Mouse (Mus musculus) WW6 (cell line): Measurements from ENCODE around the gene Fscn2.

ENCODE experiments used
- DNase-seq: peaks from one replicate; pipeline ENCODE4 v3.0.0-alpha.2; 2013; ENCODE audit warnings: low read depth, low spot score

Fscn2 gene

GRCm38 (mm10) chr11:120360062-120360461, 1.3 kb upstream of the Fscn2 start:
- DNase-seq = no peak

- no peak for DNase-seq
These were observed 579 bp upstream of the Fscn2 start for GRCm38 (mm10) chr11:120360755-120361154.

- no peak for DNase-seq
These were observed 1.6 kb downstream of the Fscn2 start for GRCm38 (mm10) chr11:120362891-120363290.

- no peak for DNase-seq
These were observed 5.2 kb downstream of the Fscn2 start for GRCm38 (mm10) chr11:120366443-120367027.

GRCm38 (mm10) chr11:120369656-120370055, 8.3 kb downstream of the Fscn2 start:
- no peak for DNase-seq

GRCm38 (mm10) chr11:120373025-120373424, 11.7 kb downstream of the Fscn2 start:
- no peak for DNase-seq

- no peak for DNase-seq
These were observed 12.7 kb downstream of the Fscn2 start for GRCm38 (mm10) chr11:120373820-120374586.

- no peak for DNase-seq
These were observed 14.0 kb downstream of the Fscn2 start for GRCm38 (mm10) chr11:120375324-120375723.

GRCm38 (mm10) chr11:120376302-120377160, 15.2 kb downstream of the Fscn2 start:
- no peak for DNase-seq

GRCm38 (mm10) chr11:120377337-120377736, 16.0 kb downstream of the Fscn2 start:
- no peak for DNase-seq

GRCm38 (mm10) chr11:120378031-120378610, 16.8 kb downstream of the Fscn2 start:
- DNase-seq = no peak

- peak; percentile 93 for DNase-seq
These were observed 17.5 kb downstream of the Fscn2 start, which contains the start of gene Faap100 for GRCm38 (mm10) chr11:120378611-120379540. Gene Faap100, minus strand, starts transcription at chr11:120378764.

GRCm38 (mm10) chr11:120380271-120380670, 18.9 kb downstream of the Fscn2 start:
- DNase-seq = no peak

GRCm38 (mm10) chr11:120381157-120381556, 19.8 kb downstream of the Fscn2 start:
- DNase-seq = no peak

- DNase-seq = no peak
These were observed 21.2 kb downstream of the Fscn2 start for GRCm38 (mm10) chr11:120382509-120382908.

GRCm38 (mm10) chr11:120386632-120387031, 25.3 kb downstream of the Fscn2 start:
- DNase-seq = no peak

GRCm38 (mm10) chr11:120387157-120387556, 25.8 kb downstream of the Fscn2 start:
- DNase-seq = no peak

GRCm38 (mm10) chr11:120388580-120388979, 27.2 kb downstream of the Fscn2 start:
- no peak for DNase-seq

- DNase-seq = no peak
These were observed 34.3 kb downstream of the Fscn2 start for GRCm38 (mm10) chr11:120395661-120396060.

- no peak for DNase-seq
These were observed 36.3 kb downstream of the Fscn2 start for GRCm38 (mm10) chr11:120397602-120398001.

- no peak for DNase-seq
These were observed 38.0 kb downstream of the Fscn2 start for GRCm38 (mm10) chr11:120399319-120399718.
